Mouse (Mus musculus): Measurements from ENCODE around the gene 1700017B05Rik.
"Not testable (repeated sequence)": the region's sequence is repeated elsewhere in the genome, so short reads cannot be mapped to it uniquely, and the experiment has no call there.

The 1700017B05Rik gene

GRCm38 (mm10) chr9:57248030-57248942 is 14.1 kb downstream of the 1700017B05Rik start:
- no peak for DNase-seq (ENCODE audit: low read depth in 2 of 2, low spot score in 2 of 2)

DNA sequence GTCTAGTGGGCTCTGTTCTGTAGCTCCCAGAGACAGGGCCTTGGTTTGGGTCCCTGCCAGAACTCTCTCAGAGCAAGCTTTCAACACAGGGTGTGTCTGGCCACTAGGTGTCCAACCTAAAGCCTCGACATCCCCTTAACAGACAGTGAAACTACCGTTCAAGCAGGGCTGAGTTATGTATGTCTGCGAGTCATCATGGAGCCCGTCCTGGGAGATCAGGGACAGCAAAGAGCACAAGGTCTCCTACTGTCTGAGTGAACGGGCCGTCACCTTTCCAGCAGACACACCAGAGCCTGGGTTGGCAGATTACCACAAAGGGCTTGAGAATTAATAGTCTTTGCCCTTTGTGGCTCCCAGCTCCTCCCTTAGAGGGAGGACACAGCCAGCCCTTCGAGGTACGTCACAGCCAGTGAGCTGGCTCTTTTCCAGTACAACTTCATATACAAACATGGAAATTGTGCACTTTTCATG is 15.2 kb downstream of the 1700017B05Rik start:
- no peak for DNase-seq (ENCODE audit: low read depth in 2 of 2, low spot score in 2 of 2)

DNA sequence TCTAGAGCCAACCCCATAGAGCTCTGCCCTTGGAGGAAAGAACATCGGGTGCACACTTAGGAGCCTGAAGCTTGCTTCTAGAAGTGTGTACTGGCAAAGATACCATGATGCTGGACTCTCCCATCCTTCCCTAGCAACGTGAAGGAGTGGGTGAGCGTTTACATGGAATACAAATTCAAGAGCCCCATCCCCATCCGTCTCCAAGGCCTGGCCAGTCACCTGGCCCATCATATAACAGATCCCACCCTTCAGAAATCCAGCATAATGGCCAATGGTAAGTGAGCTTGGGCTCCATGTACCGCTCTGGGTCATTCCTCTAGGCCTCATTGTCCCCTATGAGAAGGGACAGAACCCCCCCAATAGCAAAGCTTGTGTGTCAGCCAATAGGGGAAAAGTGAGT is 15.9 kb downstream of the 1700017B05Rik start:
- no peak for DNase-seq (ENCODE audit: low read depth in 2 of 2, low spot score in 2 of 2)

- no peak for DNase-seq (ENCODE audit: low read depth in 2 of 2, low spot score in 2 of 2)
Measured at GRCm38 (mm10) chr9:57244106-57244685, 18.2 kb downstream of the 1700017B05Rik start.

DNA sequence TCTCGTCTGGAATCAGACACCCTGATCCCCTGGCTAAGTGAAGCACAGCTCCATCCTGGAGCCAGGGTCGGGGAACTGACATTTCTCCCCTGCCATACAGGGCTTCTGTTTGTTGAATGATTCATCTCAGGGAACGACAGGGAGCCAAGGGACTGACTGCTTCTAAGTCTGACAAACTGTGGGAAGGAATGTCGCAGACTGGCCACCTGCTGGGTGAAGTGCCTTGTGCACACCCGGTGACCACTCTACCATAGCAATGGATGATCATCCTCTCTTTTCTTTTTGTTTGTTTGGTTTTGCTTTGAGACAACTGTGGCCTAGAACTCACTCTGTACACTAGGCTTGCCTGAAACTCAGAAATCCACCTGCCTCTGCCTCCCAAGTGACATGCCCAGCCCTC is 19.5 kb downstream of the 1700017B05Rik start:
- no peak for DNase-seq (ENCODE audit: low read depth in 2 of 2, low spot score in 2 of 2)

- DNase-seq (ENCODE audit: low read depth in 2 of 2, low spot score in 2 of 2): no peak
Measured at GRCm38 (mm10) chr9:57241111-57241510, 21.3 kb downstream of the 1700017B05Rik start.

GRCm38 (mm10) chr9:57238220-57238619 is 24.2 kb downstream of the 1700017B05Rik start:
- no peak for DNase-seq (ENCODE audit: low read depth in 2 of 2, low spot score in 2 of 2)

- DNase-seq (ENCODE audit: low read depth in 2 of 2, low spot score in 2 of 2): no peak
Measured at GRCm38 (mm10) chr9:57237705-57238104, 24.7 kb downstream of the 1700017B05Rik start.

GRCm38 (mm10) chr9:57236256-57236655 is 26.2 kb downstream of the 1700017B05Rik start, which contains the start of gene Trcg1:
Gene Trcg1 (plus strand): TSS chr9:57236556.
- DNase-seq (ENCODE audit: low read depth in 2 of 2, low spot score in 2 of 2): no peak

DNA sequence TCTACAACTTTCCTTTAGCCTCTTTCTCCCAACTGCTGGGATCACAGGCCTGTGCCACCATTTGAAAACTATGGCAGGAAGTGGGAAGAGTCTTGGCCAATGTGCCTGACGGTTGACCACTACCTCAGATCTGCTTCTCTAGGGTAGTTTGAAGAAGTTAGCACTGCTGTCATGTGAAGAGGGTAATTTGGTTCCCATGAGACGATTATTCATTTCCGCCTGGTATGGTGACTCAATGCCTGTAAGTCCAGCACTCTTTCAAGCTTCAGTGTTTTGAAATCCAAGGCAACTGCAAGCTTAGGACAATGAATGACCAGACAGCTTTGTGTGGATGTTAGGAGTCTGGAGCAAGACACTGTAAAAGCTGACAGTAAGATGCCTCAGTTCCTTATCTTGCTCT is 28.6 kb downstream of the 1700017B05Rik start:
- DNase-seq (ENCODE audit: low read depth in 2 of 2, low spot score in 2 of 2): no peak

GRCm38 (mm10) chr9:57233142-57233541 is 29.3 kb downstream of the 1700017B05Rik start:
- DNase-seq (ENCODE audit: low read depth in 2 of 2, low spot score in 2 of 2): no peak

DNA sequence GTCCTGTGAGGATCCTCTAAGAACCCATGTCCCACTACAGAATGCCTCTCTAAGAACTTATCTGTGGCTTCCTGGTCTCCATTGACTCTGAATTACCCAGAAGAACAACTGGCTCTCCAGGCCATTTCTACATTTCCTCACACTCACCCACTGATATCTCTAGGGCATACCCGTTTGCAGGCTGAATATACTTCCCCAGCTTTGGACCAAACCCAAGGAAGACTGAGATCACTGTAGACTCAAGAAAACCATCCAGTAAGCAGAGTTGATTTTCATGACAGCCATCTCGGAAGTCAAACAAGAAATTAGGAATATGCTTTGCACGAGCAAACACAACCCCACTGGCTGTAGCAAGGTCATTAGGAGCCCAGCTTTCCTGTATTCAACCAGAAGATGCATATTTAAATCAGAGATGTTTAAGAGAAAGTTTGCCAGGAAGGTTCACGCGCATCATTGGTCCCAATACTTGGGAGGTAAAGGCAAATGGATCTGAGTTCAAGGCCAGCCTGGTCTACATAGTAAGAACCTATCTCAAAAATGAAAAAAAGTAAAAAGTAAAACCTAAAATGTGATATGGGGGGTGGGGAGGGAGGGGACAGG is 30.0 kb downstream of the 1700017B05Rik start:
- DNase-seq (ENCODE audit: low read depth in 2 of 2, low spot score in 2 of 2): no peak

DNA sequence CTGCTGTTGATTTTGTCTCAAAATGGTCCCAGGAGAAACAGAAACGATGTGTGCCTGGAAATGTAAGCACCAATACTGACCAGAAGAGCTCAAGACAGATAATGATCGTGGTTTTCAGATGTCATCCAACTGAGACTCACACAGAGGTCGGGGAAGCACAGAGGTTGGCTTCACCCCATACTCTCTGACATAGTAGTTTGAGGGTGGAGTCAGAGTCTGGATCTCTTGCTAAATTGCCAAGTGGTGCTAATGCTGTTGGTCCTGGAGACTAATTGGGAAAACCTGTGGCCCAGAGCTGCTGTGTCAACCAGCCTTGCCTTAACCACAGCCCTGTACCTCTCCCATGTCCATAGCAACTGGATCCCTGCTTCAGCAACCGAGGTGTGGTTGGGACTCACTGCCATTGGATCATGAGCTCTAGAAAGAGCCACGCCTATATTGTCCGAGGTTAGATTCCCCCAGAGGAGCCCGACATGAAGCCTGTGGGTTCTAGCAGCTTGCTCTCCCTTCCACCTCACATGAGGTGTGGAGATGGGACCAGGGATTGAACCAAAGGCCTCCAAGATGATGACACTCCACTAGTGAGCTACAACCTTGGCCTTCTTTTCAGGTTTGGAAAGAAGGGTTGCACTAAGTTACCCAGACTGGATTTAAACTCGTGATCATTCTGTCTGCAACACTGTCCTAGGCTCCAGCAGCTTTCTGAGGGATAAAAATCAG is 30.7 kb downstream of the 1700017B05Rik start:
- no peak for DNase-seq (ENCODE audit: low read depth in 2 of 2, low spot score in 2 of 2)

GRCm38 (mm10) chr9:57230146-57230783 is 32.1 kb downstream of the 1700017B05Rik start:
- DNase-seq (ENCODE audit: low read depth in 2 of 2, low spot score in 2 of 2): no peak

GRCm38 (mm10) chr9:57229726-57230125 is 32.7 kb downstream of the 1700017B05Rik start:
- DNase-seq (ENCODE audit: low read depth in 2 of 2, low spot score in 2 of 2): no peak

DNA sequence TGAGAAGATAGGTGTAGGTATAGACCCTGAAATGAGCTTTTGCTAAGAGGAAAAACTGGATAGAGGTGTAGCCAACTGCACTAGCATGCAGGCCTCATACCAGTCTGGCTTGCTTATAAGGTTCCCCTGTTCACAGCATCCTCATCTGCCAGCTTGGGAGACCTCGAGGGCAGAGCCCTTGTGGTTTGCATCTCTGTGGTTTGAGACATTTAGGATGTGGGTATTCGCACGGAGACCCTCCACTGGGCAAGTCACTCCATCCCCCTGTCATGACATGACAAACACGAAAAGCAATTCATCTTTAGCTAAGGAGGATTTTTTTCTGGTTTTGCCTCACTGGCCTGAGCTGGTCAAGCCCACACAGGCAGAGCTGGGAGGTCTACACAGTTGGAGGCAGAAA is 34.2 kb downstream of the 1700017B05Rik start:
- no peak for DNase-seq (ENCODE audit: low read depth in 2 of 2, low spot score in 2 of 2)

DNA sequence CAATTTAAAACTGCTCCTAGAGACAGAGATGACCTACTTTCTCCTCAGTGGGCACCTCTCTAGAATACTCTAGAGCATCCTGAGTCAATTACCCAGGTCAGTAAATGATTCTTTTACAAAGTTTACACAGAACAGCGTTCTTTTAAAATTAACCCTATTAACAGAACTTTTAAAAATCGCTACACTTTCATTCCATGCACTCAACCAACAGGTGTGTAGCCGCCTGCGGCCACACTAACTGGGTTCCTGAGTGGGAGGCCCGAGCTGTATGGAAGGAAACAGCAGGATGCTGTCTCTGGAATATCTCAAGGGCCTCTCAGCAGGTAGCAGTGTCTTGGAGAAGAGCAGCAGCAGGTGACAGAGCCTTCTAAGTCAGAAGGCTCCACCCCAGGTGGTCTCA is 35.2 kb downstream of the 1700017B05Rik start:
- no peak for DNase-seq (ENCODE audit: low read depth in 2 of 2, low spot score in 2 of 2)

- not testable (repeated sequence) for DNase-seq (ENCODE audit: low read depth in 2 of 2, low spot score in 2 of 2)
Measured at GRCm38 (mm10) chr9:57226628-57227122, 35.7 kb downstream of the 1700017B05Rik start.

- no peak for DNase-seq (ENCODE audit: low read depth in 2 of 2, low spot score in 2 of 2)
Measured at GRCm38 (mm10) chr9:57225780-57226627, 36.4 kb downstream of the 1700017B05Rik start.

- no peak for DNase-seq (ENCODE audit: low read depth in 2 of 2, low spot score in 2 of 2)
Measured at GRCm38 (mm10) chr9:57223341-57223740, 39.1 kb downstream of the 1700017B05Rik start.
